Mouse (Mus musculus) urinary bladder, adult 18-20 months (tissue): ENCODE results near the gene Sestd1.

Experiments used
- DNase-seq, 2 experiments: peaks; one replicate each; pipeline ENCODE4 v3.0.0; 2022; ENCODE audit warnings: low spot score in 2 of 2, mixed read lengths in 2 of 2

Sestd1 gene

GRCm38 (mm10) chr2:77270781-77271180 lies 9.6 kb downstream of the Sestd1 start:
- no peak for DNase-seq

GRCm38 (mm10) chr2:77270136-77270535 lies 10.3 kb downstream of the Sestd1 start:
- DNase-seq, result no peak

- no peak for DNase-seq
These were observed 11.7 kb downstream of the Sestd1 start for GRCm38 (mm10) chr2:77268612-77269239.

DNA sequence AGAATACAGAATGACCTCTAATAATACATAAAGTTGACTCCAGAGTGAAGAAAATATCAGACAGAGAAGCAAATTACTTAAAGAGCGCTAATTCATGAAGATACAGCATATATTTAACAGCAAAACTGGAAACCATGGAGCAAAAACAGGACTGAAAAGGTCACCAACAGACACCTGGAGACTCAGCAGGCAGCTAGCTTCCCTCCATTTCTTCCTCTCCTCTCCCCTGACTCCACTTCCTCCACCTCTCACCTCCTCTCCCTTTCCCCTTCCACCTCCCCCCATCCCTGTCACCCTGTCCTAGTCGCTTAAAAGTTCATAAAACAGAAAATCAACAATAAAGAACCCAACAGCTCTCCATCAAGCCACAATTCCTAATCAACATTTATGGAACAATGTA lies 13.5 kb downstream of the Sestd1 start:
- no peak for DNase-seq

DNA sequence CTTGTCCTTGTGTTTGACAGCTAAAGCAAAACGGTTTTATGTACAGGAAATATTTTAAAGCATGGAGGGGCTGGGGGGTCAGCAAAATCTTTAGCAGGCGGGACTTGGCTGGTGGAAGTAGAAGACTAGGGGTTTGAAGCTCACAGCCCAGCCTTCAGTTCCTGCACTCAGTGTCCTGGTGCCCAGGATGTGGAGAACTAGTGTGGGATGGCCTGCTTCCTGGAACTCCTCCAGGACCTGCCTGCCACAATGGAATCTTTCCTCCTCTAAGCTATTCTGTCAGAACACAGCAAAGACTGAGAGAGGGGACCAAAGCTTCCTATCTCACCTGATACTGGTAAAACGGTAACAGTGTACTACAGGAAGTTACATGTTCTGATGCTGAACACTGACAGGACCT lies 14.4 kb downstream of the Sestd1 start:
- no peak for DNase-seq

DNA sequence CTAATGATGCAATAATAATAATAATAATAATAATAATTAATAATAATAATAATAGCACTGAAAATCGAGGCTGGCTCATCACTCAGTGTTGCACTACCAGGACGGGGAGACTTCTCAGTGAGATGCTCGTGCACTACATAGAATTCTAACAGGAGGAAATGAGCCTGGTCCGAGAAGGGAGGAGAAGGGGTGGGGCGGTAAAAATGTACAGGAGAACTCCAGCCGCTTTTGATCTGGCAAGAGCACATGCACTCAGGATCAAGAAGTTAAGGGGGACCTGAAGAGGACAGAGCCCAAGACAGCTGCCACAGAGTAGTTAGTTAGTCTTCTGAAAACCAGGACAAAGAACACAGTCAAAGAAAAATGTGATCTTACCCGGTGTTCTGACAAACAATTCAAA lies 15.1 kb downstream of the Sestd1 start:
- no peak for DNase-seq

GRCm38 (mm10) chr2:77264550-77264949 lies 15.8 kb downstream of the Sestd1 start:
- no peak for DNase-seq

GRCm38 (mm10) chr2:77263477-77264435 lies 16.6 kb downstream of the Sestd1 start:
- DNase-seq, result no peak

GRCm38 (mm10) chr2:77260134-77260533 lies 20.3 kb downstream of the Sestd1 start:
- no peak for DNase-seq

- no peak for DNase-seq
These were observed 27.2 kb downstream of the Sestd1 start for GRCm38 (mm10) chr2:77253227-77253626.

DNA sequence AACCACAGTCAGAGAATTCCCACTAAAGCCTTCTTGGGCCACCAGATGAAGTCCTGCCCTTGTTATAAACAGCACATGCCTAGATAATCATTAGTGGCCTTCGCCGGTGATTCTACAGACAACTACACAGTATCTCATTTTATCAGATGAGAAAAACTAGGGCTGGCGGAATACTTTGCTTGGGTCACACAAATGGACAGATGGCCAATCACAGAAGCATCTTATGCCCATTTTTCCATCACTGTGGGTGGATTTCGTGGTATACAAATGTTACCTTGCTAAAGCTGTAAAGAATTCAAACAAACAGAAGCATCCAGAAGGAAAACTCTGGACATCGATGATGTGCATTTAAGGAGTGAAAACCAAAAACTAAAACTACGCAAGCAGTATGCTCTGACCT lies 28.7 kb downstream of the Sestd1 start:
- DNase-seq, result no peak

DNA sequence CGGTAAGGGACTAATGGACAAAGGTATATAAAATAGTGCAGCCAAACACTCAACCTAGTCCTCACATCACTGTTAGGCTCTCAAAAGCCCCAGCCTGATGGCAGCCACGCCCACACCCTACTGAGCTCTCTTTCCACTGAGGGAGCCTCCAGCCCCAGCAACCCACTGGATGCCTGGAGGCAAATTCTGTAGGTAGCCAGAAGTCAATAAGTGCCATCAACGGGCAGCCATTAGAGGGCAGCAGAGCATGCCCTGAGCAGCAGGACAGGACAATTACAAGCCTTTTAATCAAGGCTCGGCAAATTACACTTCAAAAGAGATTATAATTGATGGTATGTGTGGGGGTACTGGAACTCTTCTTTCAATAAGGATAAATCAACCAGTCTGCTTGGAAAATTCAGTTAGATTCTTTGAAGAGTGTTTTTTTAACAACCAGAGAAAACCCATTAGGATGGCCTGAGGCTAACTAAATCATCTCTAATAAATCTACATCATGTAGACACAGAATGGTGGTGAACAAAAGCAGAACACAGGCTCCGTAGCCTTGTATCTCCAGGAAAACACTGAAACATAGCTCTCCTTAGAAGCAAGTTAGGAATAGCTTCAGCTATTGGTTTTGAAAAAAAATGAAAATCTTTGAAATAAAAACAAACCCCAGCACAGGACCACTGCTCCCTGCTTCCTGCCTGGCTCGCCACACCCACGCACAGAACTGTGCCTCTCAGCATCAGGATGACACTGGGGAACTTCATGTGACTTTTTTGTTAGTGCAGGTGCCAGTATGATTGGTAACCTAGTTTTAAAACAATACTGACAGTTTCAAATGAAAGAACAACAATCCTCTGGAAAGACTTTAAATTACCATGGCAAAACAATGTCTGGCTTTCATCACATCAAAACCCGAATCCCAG lies 30.4 kb downstream of the Sestd1 start:
- peak in 1 of 2 experiments; percentile 42 for DNase-seq

- DNase-seq, result no peak
These were observed 32.0 kb downstream of the Sestd1 start for GRCm38 (mm10) chr2:77248416-77248815.

GRCm38 (mm10) chr2:77247200-77247830 lies 33.1 kb downstream of the Sestd1 start:
- no peak for DNase-seq

DNA sequence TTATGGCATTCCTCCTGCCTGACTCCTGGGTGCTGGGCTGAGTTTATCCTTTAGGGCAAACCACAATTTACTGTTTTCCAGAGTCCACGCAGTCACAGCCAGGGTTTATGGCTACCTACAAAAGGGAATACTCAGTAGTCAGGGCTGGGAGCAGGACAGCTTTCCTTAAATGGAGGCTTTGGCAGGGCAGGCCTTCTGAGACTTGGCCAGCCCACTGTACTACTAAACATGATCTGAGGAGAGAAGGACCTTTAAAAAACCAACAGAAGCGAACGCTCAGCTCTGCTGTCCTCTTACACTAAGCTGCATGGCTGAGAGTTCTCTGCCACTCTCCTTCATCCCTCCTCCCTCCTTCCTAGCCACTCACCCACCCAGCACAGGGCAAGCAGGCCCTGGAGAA lies 34.6 kb downstream of the Sestd1 start:
- DNase-seq, result no peak

DNA sequence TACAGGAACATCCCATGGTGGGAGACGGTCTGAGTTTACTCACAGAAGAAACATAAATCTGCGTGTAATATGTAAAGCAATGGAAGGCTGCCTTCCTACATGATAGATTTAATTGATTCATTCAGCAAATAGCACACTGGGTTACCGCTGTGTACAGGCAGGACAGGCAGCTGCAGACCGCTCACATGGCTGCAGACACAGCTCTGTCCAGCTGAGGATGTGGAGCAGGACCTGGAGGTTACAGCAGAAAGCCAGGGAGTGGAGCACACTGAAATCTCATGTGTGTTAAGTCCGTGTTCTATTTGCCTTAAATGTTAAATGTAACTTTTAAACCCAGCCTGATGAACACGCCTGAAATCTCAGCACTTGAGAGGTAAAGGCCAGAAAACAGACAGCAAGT lies 38.1 kb downstream of the Sestd1 start:
- no peak for DNase-seq

DNA sequence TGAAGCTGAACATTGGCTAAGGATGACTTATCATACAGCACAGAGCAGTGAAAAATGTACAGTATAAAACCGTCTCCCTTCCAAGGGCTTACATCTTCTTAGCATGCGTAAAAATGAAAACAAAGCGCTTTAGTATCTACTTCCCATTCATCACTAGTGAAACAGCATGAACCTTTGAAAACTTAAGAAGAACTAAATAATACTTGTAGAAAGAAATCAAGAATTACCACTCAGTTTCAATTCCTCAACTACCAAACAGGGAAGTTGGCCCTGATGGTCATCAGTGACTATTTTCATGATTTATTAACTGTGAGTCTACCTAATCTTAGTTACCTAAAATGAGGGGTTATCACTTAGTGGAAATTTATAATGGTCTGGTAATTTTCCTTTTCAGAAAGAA lies 41.8 kb downstream of the Sestd1 start:
- no peak for DNase-seq

DNA sequence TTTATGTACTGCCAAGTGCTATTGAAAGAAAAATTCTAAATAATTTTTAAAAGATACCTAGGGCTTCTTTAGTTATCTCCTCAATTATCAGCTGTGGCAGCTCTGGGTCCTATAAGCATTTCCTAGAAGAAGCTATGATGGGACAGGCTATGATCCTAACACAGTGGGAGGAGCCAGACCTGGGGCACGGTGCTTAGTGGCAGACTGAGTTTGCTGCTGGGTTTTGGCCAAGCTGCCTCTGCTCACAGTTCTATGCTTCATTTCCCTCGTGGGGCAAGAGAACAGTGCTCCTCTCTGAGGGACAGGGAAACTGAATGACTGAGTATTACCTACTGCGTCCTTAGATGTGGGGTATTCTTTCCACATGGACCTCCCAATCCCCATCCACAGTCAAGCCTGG lies 42.3 kb downstream of the Sestd1 start:
- no peak for DNase-seq

DNA sequence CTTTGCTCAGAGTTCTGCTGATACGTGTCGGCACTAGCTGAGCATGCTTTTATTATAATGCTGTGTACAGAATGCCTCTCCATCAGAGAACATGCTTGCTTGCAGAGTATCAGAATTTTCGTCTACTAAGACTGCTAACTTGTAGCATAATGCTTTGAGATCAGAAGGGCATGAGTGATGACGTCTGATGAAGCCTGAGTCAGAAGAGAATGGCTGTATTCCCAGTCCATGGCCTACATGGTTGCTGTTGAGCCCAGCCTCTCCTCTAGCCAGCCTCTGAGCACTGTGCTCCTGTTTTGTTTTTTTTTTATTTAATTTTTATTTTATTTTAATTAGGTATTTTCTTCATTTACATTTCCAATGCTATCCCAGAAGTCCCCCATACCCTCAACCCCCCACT lies 43.5 kb downstream of the Sestd1 start:
- DNase-seq, result no peak

- no peak for DNase-seq
These were observed 44.5 kb downstream of the Sestd1 start for GRCm38 (mm10) chr2:77235896-77236295.

GRCm38 (mm10) chr2:77232604-77233003 lies 47.8 kb downstream of the Sestd1 start:
- no peak for DNase-seq

GRCm38 (mm10) chr2:77220960-77221359 lies 59.4 kb downstream of the Sestd1 start:
- no peak for DNase-seq
